Mouse (Mus musculus) spleen, postnatal 10 days (tissue): ENCODE measurements around the gene Mrpl4.

Source experiments
- DNase-seq, 2 experiments: peaks; one replicate each; pipeline ENCODE4 v3.0.0; 2021 to 2022; ENCODE audit warnings: low spot score in 2 of 2

Gene Mrpl4

GRCm38 (mm10) chr9:21016331-21017176, 14.0 kb downstream of the Mrpl4 start:
- DNase-seq, result no peak

GRCm38 (mm10) chr9:21017177-21017575, 14.6 kb downstream of the Mrpl4 start:
- no peak for DNase-seq

GRCm38 (mm10) chr9:21018600-21018999, 16.1 kb downstream of the Mrpl4 start:
- no peak for DNase-seq

- DNase-seq, result no peak
Observed at GRCm38 (mm10) chr9:21021363-21021762, 18.8 kb downstream of the Mrpl4 start.

GRCm38 (mm10) chr9:21022288-21022687, 19.8 kb downstream of the Mrpl4 start:
- no peak for DNase-seq

GRCm38 (mm10) chr9:21022726-21023125, 20.2 kb downstream of the Mrpl4 start:
- DNase-seq, result no peak

- DNase-seq, result no peak
Observed at GRCm38 (mm10) chr9:21025258-21025810, 22.8 kb downstream of the Mrpl4 start.

GRCm38 (mm10) chr9:21026849-21027248, 24.3 kb downstream of the Mrpl4 start:
- no peak for DNase-seq

GRCm38 (mm10) chr9:21027774-21028290, 25.3 kb downstream of the Mrpl4 start:
- peak in 1 of 2 experiments; percentile 29 for DNase-seq

- DNase-seq, result peak; percentile 43 to 57
Observed at GRCm38 (mm10) chr9:21028560-21029110, 26.1 kb downstream of the Mrpl4 start.

GRCm38 (mm10) chr9:21029291-21030054, 26.9 kb downstream of the Mrpl4 start, which contains the start of gene Icam4:
Gene Icam4 (plus strand): TSS chr9:21029373.
- peak; percentile 92 to 95 for DNase-seq

GRCm38 (mm10) chr9:21030055-21030600, 27.6 kb downstream of the Mrpl4 start:
- DNase-seq, result peak in 1 of 2 experiments; percentile 63

- peak; percentile 83 to 94 for DNase-seq
Observed at GRCm38 (mm10) chr9:21030781-21031250, 28.3 kb downstream of the Mrpl4 start.

- DNase-seq, result peak; percentile 68 to 70
Observed at GRCm38 (mm10) chr9:21031251-21031895, 28.8 kb downstream of the Mrpl4 start.

GRCm38 (mm10) chr9:21031896-21032351, 29.4 kb downstream of the Mrpl4 start, which contains the start of gene Icam5:
Gene Icam5 (plus strand): TSS chr9:21032073.
- DNase-seq, result peak; percentile 65 to 66

- no peak for DNase-seq
Observed at GRCm38 (mm10) chr9:21032491-21032890, 30.0 kb downstream of the Mrpl4 start.

- DNase-seq, result peak; percentile 82 to 94
Observed at GRCm38 (mm10) chr9:21033136-21033535, 30.6 kb downstream of the Mrpl4 start.

- peak in 1 of 2 experiments; percentile 55 for DNase-seq
Observed at GRCm38 (mm10) chr9:21034481-21035085, 32.0 kb downstream of the Mrpl4 start.

- no peak for DNase-seq
Observed at GRCm38 (mm10) chr9:21035586-21035985, 33.0 kb downstream of the Mrpl4 start.

GRCm38 (mm10) chr9:21036161-21036560, 33.6 kb downstream of the Mrpl4 start:
- DNase-seq, result no peak
